Mouse (Mus musculus): Measurements from ENCODE around the gene Catsperz. TPM values are rescaled to one million over a fixed set of nuclear protein-coding genes. Genes with fewer than 3 reads are reported as not detected.

Catsperz gene
- polyA plus RNA-seq, 1 experiment from 2014 or later = 1.3 TPM

DNA sequence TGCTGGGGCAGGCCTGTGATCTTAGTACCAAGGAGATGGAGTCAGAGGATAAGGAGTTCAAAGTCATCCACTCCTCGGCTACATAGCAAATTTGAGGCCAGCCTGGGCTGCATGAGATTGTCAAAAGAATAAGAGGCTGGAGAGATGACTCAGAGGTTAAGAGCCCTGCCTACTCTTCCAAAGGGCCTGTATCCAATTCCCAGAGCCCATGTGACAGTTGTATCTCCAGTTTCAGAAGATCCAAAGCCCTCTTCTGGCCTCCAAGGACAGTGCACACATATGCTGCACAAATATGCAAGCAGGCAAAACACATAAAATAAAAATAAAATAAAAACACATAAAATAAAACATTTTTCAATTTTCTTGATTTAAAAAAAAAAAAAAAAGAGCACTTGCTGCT lies 50.9 kb downstream of the Catsperz start:
- no peak overlapping the region for H3K27ac ChIP-seq (replicated peaks; ENCODE audit: low read depth, low read length)
- no peaks in the 10 kb centered on the region for H3K9me3 ChIP-seq (ENCODE audit: control insufficient read depth, low read length)
- H3K4me1 ChIP-seq (ENCODE audit: control insufficient read depth, insufficient read depth, low read length) = 0 out of 2 replicates have a peak, but pooled peaks cover 3% of the 10 kb centered on the region
- DNase-seq (ENCODE audit: low spot score) = no peak
- H3K27me3 ChIP-seq (ENCODE audit: control insufficient read depth, insufficient read depth, low read length) = no peaks in the 10 kb centered on the region
- no peak overlapping the region for H3K9ac ChIP-seq (ENCODE audit: low read length)
- H3K36me3 ChIP-seq (ENCODE audit: control insufficient read depth, insufficient read depth, low read length) = no peaks in the 10 kb centered on the region
- H3K4me3 ChIP-seq (ENCODE audit: low read depth, low read length) = no peak overlapping the region
- no peak overlapping the region for H3K4me2 ChIP-seq (ENCODE audit: low read depth, severe bottlenecking)
- no peak for ATAC-seq (ENCODE audit: insufficient number of reproducible peaks, low FRiP score, low TSS enrichment, low read depth)
- 89% methylated on average over 1 of the region's 1 CpGs for WGBS

DNA sequence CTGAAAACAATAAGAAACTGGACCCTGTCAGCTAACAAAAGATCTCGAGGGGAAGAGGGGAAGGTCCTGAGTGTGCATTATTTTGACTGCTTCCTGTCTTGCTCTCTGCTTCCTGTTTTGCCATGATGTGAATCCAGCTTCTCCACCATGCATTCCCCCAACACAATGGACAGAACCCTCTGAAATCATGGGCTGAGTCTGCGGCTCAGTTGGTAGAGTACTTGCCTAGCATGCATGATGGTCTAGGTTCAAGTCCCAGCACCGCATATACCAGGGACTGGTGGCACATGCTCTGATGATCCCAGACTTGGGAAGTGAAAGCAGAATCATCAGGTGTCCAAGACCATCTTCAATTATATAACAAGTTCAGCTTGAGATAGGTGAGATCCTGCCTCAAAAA lies 52.5 kb downstream of the Catsperz start:
- no peak overlapping the region for H3K4me2 ChIP-seq (ENCODE audit: low read depth, severe bottlenecking)
- H3K27me3 ChIP-seq (ENCODE audit: control insufficient read depth, insufficient read depth, low read length) = no peaks in the 10 kb centered on the region
- ATAC-seq (ENCODE audit: insufficient number of reproducible peaks, low FRiP score, low TSS enrichment, low read depth) (no peak), DNase-seq (ENCODE audit: low spot score) (no peak)
- H3K27ac ChIP-seq (replicated peaks; ENCODE audit: low read depth, low read length) = no peak overlapping the region
- H3K4me1 ChIP-seq (ENCODE audit: control insufficient read depth, insufficient read depth, low read length) = 0 out of 2 replicates have a peak, but pooled peaks cover 3% of the 10 kb centered on the region
- H3K9ac ChIP-seq (ENCODE audit: low read length) = no peak overlapping the region
- 85% methylated on average over 3 of the region's 3 CpGs for WGBS
- H3K36me3 ChIP-seq (ENCODE audit: control insufficient read depth, insufficient read depth, low read length) = no peaks in the 10 kb centered on the region
- no peak overlapping the region for H3K4me3 ChIP-seq (ENCODE audit: low read depth, low read length)
- H3K9me3 ChIP-seq (ENCODE audit: control insufficient read depth, low read length) = no peaks in the 10 kb centered on the region

Small RNA genes within 50 kb of the gene (microRNA-seq; reads per million reads assigned to microRNA genes)
- gene Mir6990 = 0.92 reads per million

Other genes with a start within 250 kb of the Catsperz start
- 4.2 and 4.6 TPM in 2 replicates for gene Rps6ka4, start 84.7 kb downstream of the Catsperz start, polyA plus RNA-seq (2014; fragmentation: Nextera tagmentation; extraction: Ambion mirVana)
- gene Ccdc88b, start 67.2 kb downstream of the Catsperz start, polyA plus RNA-seq (2014; fragmentation: Nextera tagmentation; extraction: Ambion mirVana) = 0.11 and 0.16 TPM in 2 replicates
- gene Trmt112, start 15.7 kb downstream of the Catsperz start, polyA plus RNA-seq (2014; fragmentation: Nextera tagmentation; extraction: Ambion mirVana) = 173 and 177 TPM in 2 replicates
- 74.7 and 90.5 TPM in 2 replicates for gene Prdx5, start 15.3 kb downstream of the Catsperz start, polyA plus RNA-seq (2014; fragmentation: Nextera tagmentation; extraction: Ambion mirVana)
- 1.9 and 3.3 TPM in 2 replicates for gene Esrra, start 3.6 kb downstream of the Catsperz start, polyA plus RNA-seq (2014; fragmentation: Nextera tagmentation; extraction: Ambion mirVana)
- 0.24 and 0.31 TPM in 2 replicates for gene Kcnk4, start 9.1 kb upstream of the Catsperz start, polyA plus RNA-seq (2014; fragmentation: Nextera tagmentation; extraction: Ambion mirVana)
- gene Bad, start 16.5 kb upstream of the Catsperz start, polyA plus RNA-seq (2014; fragmentation: Nextera tagmentation; extraction: Ambion mirVana) = 50.2 and 51.7 TPM in 2 replicates
- gene Gpr137, start 17.1 kb upstream of the Catsperz start, polyA plus RNA-seq (2014; fragmentation: Nextera tagmentation; extraction: Ambion mirVana) = 19.1 and 22.6 TPM in 2 replicates
- gene Ppp1r14b, start 49.6 kb upstream of the Catsperz start, polyA plus RNA-seq (2014; fragmentation: Nextera tagmentation; extraction: Ambion mirVana) = 282 and 293 TPM in 2 replicates
- gene Plcb3, start 51.1 kb upstream of the Catsperz start, polyA plus RNA-seq (2014; fragmentation: Nextera tagmentation; extraction: Ambion mirVana) = 24.4 and 27.7 TPM in 2 replicates
- gene Fkbp2, start 55.1 kb upstream of the Catsperz start, polyA plus RNA-seq (2014; fragmentation: Nextera tagmentation; extraction: Ambion mirVana) = 70.9 and 72.7 TPM in 2 replicates
- gene Vegfb, start 62.3 kb upstream of the Catsperz start, polyA plus RNA-seq (2014; fragmentation: Nextera tagmentation; extraction: Ambion mirVana) = 37.1 and 38.7 TPM in 2 replicates
- 15.0 and 20.7 TPM in 2 replicates for gene Dnajc4, start 67.2 kb upstream of the Catsperz start, polyA plus RNA-seq (2014; fragmentation: Nextera tagmentation; extraction: Ambion mirVana)
- 18.3 and 22.3 TPM in 2 replicates for gene Nudt22, start 70.7 kb upstream of the Catsperz start, polyA plus RNA-seq (2014; fragmentation: Nextera tagmentation; extraction: Ambion mirVana)
- 8.9 and 9.7 TPM in 2 replicates for gene Trpt1, start 70.8 kb upstream of the Catsperz start, polyA plus RNA-seq (2014; fragmentation: Nextera tagmentation; extraction: Ambion mirVana)
- gene Fermt3, start 94.1 kb upstream of the Catsperz start, polyA plus RNA-seq (2014; fragmentation: Nextera tagmentation; extraction: Ambion mirVana) = 7.1 and 7.3 TPM in 2 replicates
- gene Stip1, start 114.6 kb upstream of the Catsperz start, polyA plus RNA-seq (2014; fragmentation: Nextera tagmentation; extraction: Ambion mirVana) = 448 and 453 TPM in 2 replicates
- 4.1 and 5.8 TPM in 2 replicates for gene Macrod1, start 131.4 kb upstream of the Catsperz start, polyA plus RNA-seq (2014; fragmentation: Nextera tagmentation; extraction: Ambion mirVana)
- gene Flrt1, start 180.3 kb upstream of the Catsperz start, polyA plus RNA-seq (2014; fragmentation: Nextera tagmentation; extraction: Ambion mirVana) = 3.0 and 3.9 TPM in 2 replicates